Mouse (Mus musculus) lung, embryonic 16.5 days (tissue): ENCODE measurements around the gene Wdr95. TPM values are rescaled to one million over a fixed set of nuclear protein-coding genes. Genes with fewer than 3 reads are reported as not detected.

Experiments
- ATAC-seq: fragments of 200-750 bp; cut with Nextera tagmentation; 2 replicates; pipeline ENCODE4 v1.8.0; 2017; ENCODE audit warnings: low read depth, mild to moderate bottlenecking, moderate library complexity
- H3K27ac ChIP-seq: fragments of 300-500 bp; sonication (generic); 2 replicates; pipeline ENCODE4 v1.5.1; 2014; ENCODE audit warnings: mild to moderate bottlenecking, control low read depth, low read length
- H3K27me3 ChIP-seq: fragments of 300-500 bp; sonication (generic); 2 replicates; pipeline ENCODE4 v1.6.1; 2014; ENCODE audit warnings: low read depth, low read length, mixed read lengths; ENCODE audit not compliant: control insufficient read depth, insufficient read depth
- H3K36me3 ChIP-seq: fragments of 300-500 bp; sonication (generic); 2 replicates; pipeline ENCODE4 v1.6.1; 2014; ENCODE audit warnings: low read length; ENCODE audit not compliant: control insufficient read depth, insufficient read depth
- H3K4me1 ChIP-seq: fragments of 300-500 bp; sonication (generic); replicated peaks from 2 replicates; pipeline ENCODE4 v1.6.1; 2014; ENCODE audit warnings: low read length, mixed read lengths; ENCODE audit not compliant: control insufficient read depth, insufficient read depth
- H3K4me2 ChIP-seq: fragments of 300-500 bp; sonication (generic); 2 replicates; pipeline ENCODE4 v1.6.1; 2014; ENCODE audit warnings: low read depth, low read length, control low read depth
- H3K4me3 ChIP-seq: fragments of 300-500 bp; sonication (generic); 2 replicates; pipeline ENCODE4 v1.5.1; 2014; ENCODE audit warnings: mild to moderate bottlenecking, low read length, control low read depth
- H3K9ac ChIP-seq: fragments of 300-500 bp; sonication (generic); 2 replicates; pipeline ENCODE4 v1.6.1; 2014; ENCODE audit warnings: low read length, control low read depth
- H3K9me3 ChIP-seq: fragments of 300-500 bp; sonication (generic); 2 replicates; pipeline ENCODE4 v1.6.1; 2016; ENCODE audit warnings: low read length; ENCODE audit not compliant: control insufficient read depth
- WGBS: fragments of 180-500 bp; shearing (Covaris S2); extraction: QIAGEN DNeasy Blood & Tissue Kit; methylation state at CpG from one replicate; pipeline ENCODE4 v1.1.7; 2014; 5-methylcytosine and 5-hydroxymethylcytosine counted together
- polyA plus RNA-seq: library from polyadenylated mRNA; unstranded; fragments of >200 nt; fragmentation: Nextera tagmentation; extraction: Ambion mirVana; gene quantifications from 2 replicates; pipeline ENCODE4 v1.2.1, GENCODE M21; 2015

Gene Wdr95
- polyA plus RNA-seq, 1 experiment from 2014 or later: 0.19 TPM

- peaks cover 19% of the 10 kb centered on the region for H3K4me1 ChIP-seq
- H3K9me3 ChIP-seq: no peaks in the 10 kb centered on the region
- WGBS: 31% methylated on average over 9 of the region's 9 CpGs
- H3K4me3 ChIP-seq: peak overlapping the region; percentile 12
- peak overlapping the region; percentile 24 for H3K9ac ChIP-seq
- H3K27ac ChIP-seq: peak overlapping the region; percentile 86
- H3K27me3 ChIP-seq: no peaks in the 10 kb centered on the region
- no peaks in the 10 kb centered on the region for H3K36me3 ChIP-seq
- ATAC-seq: 0 out of 2 replicates have a peak, but pooled peaks have one; percentile 5
- peak overlapping the region; percentile 50 for H3K4me2 ChIP-seq
These were observed 14.9 kb upstream of the Wdr95 start for GRCm38 (mm10) chr5:149513438-149514086.

GRCm38 (mm10) chr5:149514087-149514671 lies 14.3 kb upstream of the Wdr95 start:
- Histone ChIP-seq H3K9me3 (no peaks in the 10 kb centered on the region), H3K4me1 (peaks cover 19% of the 10 kb centered on the region), H3K27ac (peak overlapping the region; percentile 86), H3K9ac (peak overlapping the region; percentile 24), H3K36me3 (no peaks in the 10 kb centered on the region), H3K4me2 (peak overlapping the region; percentile 50), H3K27me3 (no peaks in the 10 kb centered on the region), H3K4me3 (peak overlapping the region; percentile 12)
- WGBS: 3% methylated on average over 14 of the region's 14 CpGs
- peak; percentile 84 for ATAC-seq

- Histone ChIP-seq H3K4me1 (peaks cover 19% of the 10 kb centered on the region), H3K27ac (peak overlapping the region; percentile 86; the same call in 1 of the 2 replicates), H3K4me3 (no peak overlapping the region), H3K36me3 (no peaks in the 10 kb centered on the region), H3K27me3 (no peaks in the 10 kb centered on the region), H3K9ac (no peak overlapping the region), H3K9me3 (no peaks in the 10 kb centered on the region), H3K4me2 (peak overlapping the region; percentile 50; the same call in 1 of the 2 replicates)
- 0 out of 2 replicates have a peak, but pooled peaks have one; percentile 2 for ATAC-seq
- WGBS: 15% methylated on average over 2 of the region's 3 CpGs
These were observed 13.6 kb upstream of the Wdr95 start for GRCm38 (mm10) chr5:149514890-149515289.

- 65% methylated on average over 6 of the region's 6 CpGs for WGBS
- Histone ChIP-seq H3K4me1 (peaks cover 19% of the 10 kb centered on the region), H3K27ac (no peak overlapping the region), H3K4me3 (no peak overlapping the region), H3K9ac (no peak overlapping the region), H3K27me3 (no peaks in the 10 kb centered on the region), H3K9me3 (no peaks in the 10 kb centered on the region), H3K4me2 (no peak overlapping the region), H3K36me3 (no peaks in the 10 kb centered on the region)
- ATAC-seq: no peak
These were observed 11.4 kb upstream of the Wdr95 start for GRCm38 (mm10) chr5:149517116-149517515.

GRCm38 (mm10) chr5:149520806-149521205 lies 7.7 kb upstream of the Wdr95 start:
- Histone ChIP-seq H3K4me2 (no peak overlapping the region), H3K4me1 (peaks cover 14% of the 10 kb centered on the region; the same call in 1 of the 2 replicates), H3K4me3 (no peak overlapping the region), H3K27ac (no peak overlapping the region), H3K9ac (no peak overlapping the region), H3K27me3 (no peaks in the 10 kb centered on the region), H3K36me3 (no peaks in the 10 kb centered on the region), H3K9me3 (0 out of 2 replicates have a peak, but pooled peaks cover 2% of the 10 kb centered on the region)
- 86% methylated on average over 5 of the region's 5 CpGs for WGBS
- ATAC-seq: no peak

GRCm38 (mm10) chr5:149523856-149524241 lies 4.6 kb upstream of the Wdr95 start:
- H3K27ac ChIP-seq: peak overlapping the region; percentile 38
- 0 out of 2 replicates have a peak, but pooled peaks cover 2% of the 10 kb centered on the region for H3K9me3 ChIP-seq
- H3K4me1 ChIP-seq: peaks cover 27% of the 10 kb centered on the region
- no peaks in the 10 kb centered on the region for H3K27me3 ChIP-seq
- 28% methylated on average over 6 of the region's 6 CpGs for WGBS
- peak; percentile 10 for ATAC-seq
- no peak overlapping the region for H3K9ac ChIP-seq
- H3K36me3 ChIP-seq: no peaks in the 10 kb centered on the region
- no peak overlapping the region for H3K4me3 ChIP-seq
- peak overlapping the region; percentile 44 for H3K4me2 ChIP-seq

GRCm38 (mm10) chr5:149524242-149524858 lies 4.1 kb upstream of the Wdr95 start:
- Histone ChIP-seq H3K36me3 (no peaks in the 10 kb centered on the region), H3K4me2 (peak overlapping the region; percentile 44), H3K9ac (no peak overlapping the region), H3K27me3 (no peaks in the 10 kb centered on the region), H3K4me3 (no peak overlapping the region; the same call in 1 of the 2 replicates), H3K9me3 (0 out of 2 replicates have a peak, but pooled peaks cover 2% of the 10 kb centered on the region), H3K27ac (peak overlapping the region; percentile 38), H3K4me1 (peaks cover 27% of the 10 kb centered on the region)
- peak; percentile 79 for ATAC-seq
- 10% methylated on average over 16 of the region's 16 CpGs for WGBS

GRCm38 (mm10) chr5:149525055-149525785 lies 3.3 kb upstream of the Wdr95 start:
- Histone ChIP-seq H3K27me3 (no peaks in the 10 kb centered on the region), H3K36me3 (no peaks in the 10 kb centered on the region), H3K4me2 (peak overlapping the region; percentile 44), H3K9ac (no peak overlapping the region), H3K4me3 (no peak overlapping the region), H3K27ac (no peak overlapping the region), H3K9me3 (0 out of 2 replicates have a peak, but pooled peaks cover 2% of the 10 kb centered on the region), H3K4me1 (peaks cover 27% of the 10 kb centered on the region)
- no peak for ATAC-seq
- 38% methylated on average over 6 of the region's 6 CpGs for WGBS
